Mouse (Mus musculus) midbrain, embryonic 14.5 days (tissue): ENCODE results near the gene Gm14124. TPM values are rescaled to one million over a fixed set of nuclear protein-coding genes. Genes with fewer than 3 reads are reported as not detected.
"Not testable (repeated sequence)": the region's sequence is repeated elsewhere in the genome, so short reads cannot be mapped to it uniquely, and the experiment has no call there.

Experiments used
- ATAC-seq: fragments of 200-750 bp; cut with Nextera tagmentation; 2 replicates; pipeline ENCODE4 v1.8.0; 2017; ENCODE audit warnings: moderate number of reproducible peaks, moderate library complexity; ENCODE audit not compliant: low FRiP score, low TSS enrichment
- DNase-seq: peaks from one replicate; pipeline ENCODE4 v3.0.0-alpha.2; 2015
- H3K27ac ChIP-seq: fragments of 300-500 bp; sonication (generic); replicated peaks from 2 replicates; pipeline ENCODE4 v1.5.1; 2014; ENCODE audit warnings: mild to moderate bottlenecking, low read depth, low read length, moderate library complexity
- H3K27me3 ChIP-seq: fragments of 300-500 bp; sonication (generic); 2 replicates; pipeline ENCODE4 v1.6.1; 2014; ENCODE audit warnings: low read length, control low read depth, mixed read lengths; ENCODE audit not compliant: control insufficient read depth, insufficient read depth
- H3K36me3 ChIP-seq: fragments of 300-500 bp; sonication (generic); 2 replicates; pipeline ENCODE4 v1.6.1; 2014; ENCODE audit warnings: low read length, control low read depth; ENCODE audit not compliant: control insufficient read depth, insufficient read depth
- H3K4me1 ChIP-seq: fragments of 300-500 bp; sonication (generic); 2 replicates; pipeline ENCODE4 v1.6.1; 2014; ENCODE audit warnings: mild to moderate bottlenecking, antibody characterized with exemption, low read length, control low read depth; ENCODE audit not compliant: control insufficient read depth, insufficient read depth
- H3K4me2 ChIP-seq: fragments of 300-500 bp; sonication (generic); 2 replicates; pipeline ENCODE4 v1.6.1; 2014; ENCODE audit warnings: mild to moderate bottlenecking, low read length, moderate library complexity
- H3K4me3 ChIP-seq: fragments of 300-500 bp; sonication (generic); replicated peaks from 2 replicates; pipeline ENCODE4 v1.5.1; 2014; ENCODE audit warnings: low read depth, low read length
- H3K9ac ChIP-seq: fragments of 300-500 bp; sonication (generic); replicated peaks from 2 replicates; pipeline ENCODE4 v1.6.1; 2014; ENCODE audit warnings: mild to moderate bottlenecking, low read length, moderate library complexity
- H3K9me3 ChIP-seq: fragments of 300-500 bp; sonication (generic); 2 replicates; pipeline ENCODE4 v1.6.1; 2016; ENCODE audit warnings: low read length, control low read depth, mixed read lengths; ENCODE audit not compliant: control insufficient read depth
- WGBS: fragments of 180-500 bp; shearing (Covaris S2); extraction: QIAGEN DNeasy Blood & Tissue Kit; methylation state at CpG from one replicate; pipeline ENCODE4 v1.1.7; 2014; 5-methylcytosine and 5-hydroxymethylcytosine counted together
- polyA plus RNA-seq: library from polyadenylated mRNA; unstranded; fragments of >200 nt; fragmentation: Nextera tagmentation; extraction: Ambion mirVana; gene quantifications from 2 replicates; pipeline ENCODE4 v1.2.1, GENCODE M21; 2014

Gm14124 gene
- polyA plus RNA-seq, 1 experiment from 2014 or later, result not detected

- H3K4me1 ChIP-seq, result 0 out of 2 replicates have a peak, but pooled peaks cover 2% of the 10 kb centered on the region
- no peak overlapping the region for H3K9ac ChIP-seq
- 89% methylated on average over 10 of the region's 10 CpGs for WGBS
- no peaks in the 10 kb centered on the region for H3K36me3 ChIP-seq
- H3K9me3 ChIP-seq, result no peaks in the 10 kb centered on the region
- ATAC-seq, result no peak
- DNase-seq, result no peak
- no peak overlapping the region for H3K27ac ChIP-seq
- no peaks in the 10 kb centered on the region for H3K27me3 ChIP-seq
- H3K4me2 ChIP-seq, result no peak overlapping the region
- no peak overlapping the region for H3K4me3 ChIP-seq
Measured at GRCm38 (mm10) chr2:150307183-150307773, 50.0 kb downstream of the Gm14124 start.

DNA sequence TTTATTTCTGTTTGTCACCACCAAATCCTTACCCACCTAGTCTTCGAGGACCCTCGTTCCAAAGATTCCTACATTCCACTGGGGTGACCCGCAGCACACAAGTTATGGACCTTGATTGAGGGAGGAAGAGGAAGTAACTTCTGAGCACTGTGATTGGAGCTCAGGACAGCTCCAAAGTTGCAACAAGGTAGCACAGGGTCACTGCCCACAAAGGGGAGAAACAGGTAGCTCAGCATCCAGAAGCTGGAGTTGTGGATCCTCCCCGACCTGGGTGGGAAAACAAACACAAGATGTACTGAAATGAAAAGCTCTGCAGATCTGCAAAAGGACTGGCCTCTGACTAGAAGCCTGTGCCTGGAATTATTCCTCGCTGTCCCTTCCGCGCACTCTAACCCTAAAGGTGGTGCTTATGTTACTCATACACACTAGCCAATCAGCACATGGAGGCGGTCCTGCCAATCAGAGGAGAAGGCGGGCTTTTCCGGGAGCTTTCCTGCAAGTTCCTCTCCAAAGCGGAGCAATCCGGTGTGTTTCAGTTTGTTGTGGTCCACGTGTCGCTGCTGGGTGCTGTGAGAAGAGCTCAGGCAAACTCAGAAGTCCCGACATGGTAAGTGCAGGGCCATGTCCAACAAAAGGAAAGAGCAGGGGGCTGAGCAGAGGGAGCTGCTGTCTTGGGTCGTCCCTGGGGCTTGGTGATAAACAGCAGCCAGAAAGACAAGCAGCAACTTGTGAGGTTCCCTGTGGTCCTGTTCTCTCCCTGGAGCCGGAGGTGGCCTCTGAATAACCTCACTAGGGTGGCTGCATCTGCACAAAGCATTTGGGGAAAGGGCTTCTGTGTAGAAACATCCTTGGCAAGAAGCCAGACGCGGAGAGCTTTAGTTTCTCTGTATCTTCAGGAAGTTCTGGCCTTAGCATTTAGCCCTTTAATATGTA is 53.9 kb downstream of the Gm14124 start:
- not testable (repeated sequence) for H3K4me1 ChIP-seq, H3K27me3 ChIP-seq, H3K9me3 ChIP-seq, H3K36me3 ChIP-seq, H3K27ac ChIP-seq
- peak; percentile 94 for ATAC-seq
- H3K4me2 ChIP-seq, result peak overlapping the region; percentile 59
- peak; percentile 88 for DNase-seq
- peak overlapping the region; percentile 39 for H3K9ac ChIP-seq
- WGBS, result 17% methylated on average over 17 of the region's 19 CpGs
- H3K4me3 ChIP-seq, result peak overlapping the region; percentile 48

DNA sequence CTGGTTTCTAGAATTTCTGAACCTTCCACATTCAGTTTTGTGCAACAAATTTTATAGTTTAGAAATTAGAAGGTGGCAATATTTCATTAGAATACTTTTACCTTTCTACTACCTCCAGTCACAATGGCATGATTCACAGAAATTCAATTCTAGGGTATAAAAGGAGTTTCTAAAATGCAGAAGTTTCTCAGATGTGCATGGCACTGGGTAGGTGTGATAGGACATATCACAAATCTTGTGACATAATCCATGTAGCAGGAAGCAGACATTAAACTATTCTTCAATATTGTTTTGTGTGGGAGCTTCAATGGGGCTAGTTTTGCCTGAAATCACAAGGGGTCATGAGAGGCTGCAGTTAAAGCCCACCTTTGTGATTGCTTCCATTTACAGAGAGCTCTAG is 58.8 kb downstream of the Gm14124 start:
- ATAC-seq, result no peak
- Histone ChIP-seq H3K27ac (no peak overlapping the region), H3K4me2 (no peak overlapping the region), H3K4me3 (no peak overlapping the region), H3K9me3 (peaks cover 37% of the 10 kb centered on the region), H3K4me1 (no peaks in the 10 kb centered on the region), H3K9ac (no peak overlapping the region), H3K27me3 (no peaks in the 10 kb centered on the region), H3K36me3 (0 out of 2 replicates have a peak, but pooled peaks cover 3% of the 10 kb centered on the region)
- DNase-seq, result no peak

GRCm38 (mm10) chr2:150318973-150319372 is 61.7 kb downstream of the Gm14124 start:
- Histone ChIP-seq H3K27me3 (no peaks in the 10 kb centered on the region), H3K4me1 (no peaks in the 10 kb centered on the region), H3K4me3 (no peak overlapping the region), H3K9ac (no peak overlapping the region), H3K36me3 (peaks cover 10% of the 10 kb centered on the region; the same call in 1 of the 2 replicates), H3K27ac (no peak overlapping the region), H3K9me3 (peaks cover 58% of the 10 kb centered on the region), H3K4me2 (no peak overlapping the region)
- 93% methylated on average over 1 of the region's 1 CpGs for WGBS
- ATAC-seq (no peak), DNase-seq (no peak)

Other genes with a start within 250 kb of the Gm14124 start
- 13.2 and 15.8 TPM in 2 replicates for gene Zfp120, start 120.8 kb upstream of the Gm14124 start, polyA plus RNA-seq
- gene Gm10770, start 77.8 kb upstream of the Gm14124 start, polyA plus RNA-seq, result not detected in 2 replicates
- gene Gm14139, start 75.8 kb upstream of the Gm14124 start, polyA plus RNA-seq, result not detected in 2 replicates
- 11.3 and 12.3 TPM in 2 replicates for gene Zfp937, start 39.4 kb upstream of the Gm14124 start, polyA plus RNA-seq
- 1.8 and 2.8 TPM in 2 replicates for gene Gm21994, start 1.9 kb upstream of the Gm14124 start, polyA plus RNA-seq
- gene Gm10130, start 66.2 kb downstream of the Gm14124 start, polyA plus RNA-seq, result 0.95 and 0.98 TPM in 2 replicates
- gene 3300002I08Rik, start 105.2 kb downstream of the Gm14124 start, polyA plus RNA-seq, result 14.8 and 19.7 TPM in 2 replicates
- 8.0 and 9.9 TPM in 2 replicates for gene Zfp442, start 194.0 kb downstream of the Gm14124 start, polyA plus RNA-seq
- 0.08 TPM in 1 of 2 replicates, not detected in the other for gene Zfp345, start 227.6 kb downstream of the Gm14124 start, polyA plus RNA-seq